Mouse (Mus musculus) olfactory bulb, adult 2 months (tissue): Measurements from ENCODE around the gene Sorbs2.

Experiments
- CTCF ChIP-seq: fragments of 200-500 bp; IDR thresholded peaks from 2 replicates; pipeline ENCODE4 v1.5.1; 2012; ENCODE audit warnings: low read depth, mild to moderate bottlenecking, low read length, moderate library complexity; ENCODE audit not compliant: insufficient read depth
- POLR2A ChIP-seq: fragments of 200-500 bp; IDR thresholded peaks from 2 replicates; pipeline ENCODE4 v1.6.1; 2012; ENCODE audit warnings: mild to moderate bottlenecking, low read depth, low read length, moderate library complexity; ENCODE audit not compliant: insufficient read depth

DNA sequence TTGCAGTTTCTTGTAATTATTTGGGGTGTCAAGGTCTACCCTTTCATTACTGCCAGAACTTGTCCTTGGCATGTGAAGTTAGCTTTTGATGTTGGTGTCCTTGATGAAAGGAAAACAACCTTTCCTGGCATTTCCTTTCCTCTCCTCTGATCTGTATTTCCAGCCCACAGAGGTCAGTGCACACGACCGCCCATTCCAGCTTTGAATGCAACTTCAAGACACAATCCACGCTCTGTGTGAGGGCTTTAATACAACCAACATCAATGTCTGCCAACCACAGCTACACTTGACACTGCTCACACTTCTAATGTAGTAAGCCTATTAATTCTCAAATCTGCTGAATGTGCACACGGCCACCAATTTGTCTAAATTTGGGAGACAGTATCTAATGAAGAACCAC lies 47.0 kb downstream of the Sorbs2 start:
- TF ChIP-seq CTCF (no peak), POLR2A (no peak)
